Mouse (Mus musculus): ENCODE measurements around the gene Dock6. TPM values are rescaled to one million over a fixed set of nuclear protein-coding genes. Genes with fewer than 3 reads are reported as not detected.
"Not testable (repeated sequence)": the region's sequence is repeated elsewhere in the genome, so short reads cannot be mapped to it uniquely, and the experiment has no call there.

Dock6 gene
- polyA plus RNA-seq, 1 experiment from 2014 or later: 5.3 TPM

DNA sequence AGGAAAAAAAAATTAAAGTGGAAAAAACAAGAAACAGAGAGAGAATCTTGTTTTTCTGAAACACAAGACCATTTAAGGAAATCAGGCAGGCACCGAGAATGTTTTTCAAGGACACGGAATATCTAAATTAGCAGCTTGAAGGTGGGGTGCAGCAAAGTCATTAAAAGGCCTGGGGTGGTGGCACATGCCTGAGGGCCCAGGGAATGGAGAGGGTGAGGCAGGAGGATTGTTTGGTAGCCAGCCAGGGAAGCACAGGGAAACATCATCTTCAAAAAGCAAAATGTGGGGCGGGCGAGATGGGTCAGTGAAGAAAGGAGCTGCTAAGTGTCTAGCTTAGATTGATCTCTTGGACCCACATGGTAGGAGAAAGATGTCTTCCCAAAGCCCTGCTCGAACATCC, 64.8 kb downstream of the Dock6 start:
- H3K4me2 ChIP-seq (ENCODE audit: low read depth, low read length): no peak overlapping the region
- no peaks in the 10 kb centered on the region; the same call in none of the 2 replicates for H3K4me1 ChIP-seq (ENCODE audit: control insufficient read depth, low read depth, low read length)
- H3K4me3 ChIP-seq (ENCODE audit: low read depth, low read length): no peak overlapping the region
- H3K27ac ChIP-seq (ENCODE audit: low read length): no peak overlapping the region
- no peaks in the 10 kb centered on the region for H3K9me3 ChIP-seq (replicated peaks; ENCODE audit: control insufficient read depth, low read length)
- no peaks in the 10 kb centered on the region for H3K27me3 ChIP-seq (ENCODE audit: control insufficient read depth, insufficient read depth, low read depth, low read length)
- no peaks in the 10 kb centered on the region for H3K36me3 ChIP-seq (ENCODE audit: control insufficient read depth, insufficient read depth)
- no peak for ATAC-seq (ENCODE audit: low read depth)
- no peak overlapping the region for H3K9ac ChIP-seq (ENCODE audit: low read depth, low read length)
- WGBS (ENCODE audit: insufficient replicate concordance): 72% methylated on average over 5 of the region's 5 CpGs

GRCm38 (mm10) chr9:21786906-21787305, 65.5 kb downstream of the Dock6 start:
- WGBS (ENCODE audit: insufficient replicate concordance): 8% methylated on average over 6 of the region's 6 CpGs
- Histone ChIP-seq H3K9ac (ENCODE audit: low read depth, low read length) (no peak overlapping the region), H3K36me3 (ENCODE audit: control insufficient read depth, insufficient read depth) (no peaks in the 10 kb centered on the region), H3K4me2 (ENCODE audit: low read depth, low read length) (no peak overlapping the region), H3K9me3 (replicated peaks; ENCODE audit: control insufficient read depth, low read length) (no peaks in the 10 kb centered on the region), H3K27ac (ENCODE audit: low read length) (no peak overlapping the region), H3K4me1 (ENCODE audit: control insufficient read depth, low read depth, low read length) (no peaks in the 10 kb centered on the region; the same call in 1 of the 2 replicates), H3K4me3 (ENCODE audit: low read depth, low read length) (no peak overlapping the region), H3K27me3 (ENCODE audit: control insufficient read depth, insufficient read depth, low read depth, low read length) (no peaks in the 10 kb centered on the region)
- ATAC-seq (ENCODE audit: low read depth): no peak

GRCm38 (mm10) chr9:21786309-21786708, 66.1 kb downstream of the Dock6 start:
- H3K27me3 ChIP-seq (ENCODE audit: control insufficient read depth, insufficient read depth, low read depth, low read length); ATAC-seq (ENCODE audit: low read depth); H3K9me3 ChIP-seq (replicated peaks; ENCODE audit: control insufficient read depth, low read length); H3K4me3 ChIP-seq (ENCODE audit: low read depth, low read length); H3K36me3 ChIP-seq (ENCODE audit: control insufficient read depth, insufficient read depth); H3K27ac ChIP-seq (ENCODE audit: low read length); H3K4me2 ChIP-seq (ENCODE audit: low read depth, low read length); H3K9ac ChIP-seq (ENCODE audit: low read depth, low read length); H3K4me1 ChIP-seq (ENCODE audit: control insufficient read depth, low read depth, low read length): not testable (repeated sequence)
- 44% methylated on average over 1 of the region's 2 CpGs for WGBS (ENCODE audit: insufficient replicate concordance)

GRCm38 (mm10) chr9:21784517-21785307, 67.7 kb downstream of the Dock6 start:
- H3K36me3 ChIP-seq (ENCODE audit: control insufficient read depth, insufficient read depth): no peaks in the 10 kb centered on the region
- H3K27me3 ChIP-seq (ENCODE audit: control insufficient read depth, insufficient read depth, low read depth, low read length): no peaks in the 10 kb centered on the region
- no peak overlapping the region for H3K9ac ChIP-seq (ENCODE audit: low read depth, low read length)
- no peaks in the 10 kb centered on the region for H3K9me3 ChIP-seq (replicated peaks; ENCODE audit: control insufficient read depth, low read length)
- ATAC-seq (ENCODE audit: low read depth): 0 out of 2 replicates have a peak, but pooled peaks have one; percentile 11
- 60% methylated on average over 7 of the region's 7 CpGs for WGBS (ENCODE audit: insufficient replicate concordance)
- no peaks in the 10 kb centered on the region for H3K4me1 ChIP-seq (ENCODE audit: control insufficient read depth, low read depth, low read length)
- H3K4me3 ChIP-seq (ENCODE audit: low read depth, low read length): no peak overlapping the region
- H3K27ac ChIP-seq (ENCODE audit: low read length): no peak overlapping the region
- no peak overlapping the region for H3K4me2 ChIP-seq (ENCODE audit: low read depth, low read length)

GRCm38 (mm10) chr9:21781657-21782468, 70.6 kb downstream of the Dock6 start:
- Histone ChIP-seq H3K4me3 (ENCODE audit: low read depth, low read length) (no peak overlapping the region), H3K36me3 (ENCODE audit: control insufficient read depth, insufficient read depth) (peaks cover 8% of the 10 kb centered on the region), H3K27me3 (ENCODE audit: control insufficient read depth, insufficient read depth, low read depth, low read length) (no peaks in the 10 kb centered on the region), H3K4me2 (ENCODE audit: low read depth, low read length) (no peak overlapping the region), H3K27ac (ENCODE audit: low read length) (no peak overlapping the region), H3K9ac (ENCODE audit: low read depth, low read length) (no peak overlapping the region), H3K4me1 (ENCODE audit: control insufficient read depth, low read depth, low read length) (no peaks in the 10 kb centered on the region), H3K9me3 (replicated peaks; ENCODE audit: control insufficient read depth, low read length) (no peaks in the 10 kb centered on the region)
- ATAC-seq (ENCODE audit: low read depth): no peak
- WGBS (ENCODE audit: insufficient replicate concordance): 58% methylated on average over 15 of the region's 15 CpGs

GRCm38 (mm10) chr9:21777726-21778125, 74.7 kb downstream of the Dock6 start:
- H3K9ac ChIP-seq (ENCODE audit: low read depth, low read length): no peak overlapping the region

GRCm38 (mm10) chr9:21774353-21774752, 78.1 kb downstream of the Dock6 start:
- Histone ChIP-seq H3K27me3 (ENCODE audit: control insufficient read depth, insufficient read depth, low read depth, low read length) (no peaks in the 10 kb centered on the region), H3K9me3 (replicated peaks; ENCODE audit: control insufficient read depth, low read length) (no peaks in the 10 kb centered on the region), H3K4me2 (ENCODE audit: low read depth, low read length) (no peak overlapping the region), H3K27ac (ENCODE audit: low read length) (no peak overlapping the region), H3K4me1 (ENCODE audit: control insufficient read depth, low read depth, low read length) (no peaks in the 10 kb centered on the region), H3K36me3 (ENCODE audit: control insufficient read depth, insufficient read depth) (peaks cover 8% of the 10 kb centered on the region), H3K4me3 (ENCODE audit: low read depth, low read length) (no peak overlapping the region), H3K9ac (ENCODE audit: low read depth, low read length) (no peak overlapping the region)
- ATAC-seq (ENCODE audit: low read depth): no peak
- WGBS (ENCODE audit: insufficient replicate concordance): 83% methylated on average over 16 of the region's 16 CpGs

More at GRCm38 (mm10) chr9:21777726-21778125, 74.7 kb downstream of the Dock6 start:
- Histone ChIP-seq H3K4me3 (ENCODE audit: low read depth, low read length) (no peak overlapping the region), H3K27ac (ENCODE audit: low read length) (no peak overlapping the region), H3K27me3 (ENCODE audit: control insufficient read depth, insufficient read depth, low read depth, low read length) (no peaks in the 10 kb centered on the region), H3K4me1 (ENCODE audit: control insufficient read depth, low read depth, low read length) (no peaks in the 10 kb centered on the region), H3K36me3 (ENCODE audit: control insufficient read depth, insufficient read depth) (peaks cover 8% of the 10 kb centered on the region), H3K4me2 (ENCODE audit: low read depth, low read length) (no peak overlapping the region), H3K9me3 (replicated peaks; ENCODE audit: control insufficient read depth, low read length) (no peaks in the 10 kb centered on the region)
- WGBS (ENCODE audit: insufficient replicate concordance): 52% methylated on average over 3 of the region's 3 CpGs
- no peak for ATAC-seq (ENCODE audit: low read depth)

DNA sequence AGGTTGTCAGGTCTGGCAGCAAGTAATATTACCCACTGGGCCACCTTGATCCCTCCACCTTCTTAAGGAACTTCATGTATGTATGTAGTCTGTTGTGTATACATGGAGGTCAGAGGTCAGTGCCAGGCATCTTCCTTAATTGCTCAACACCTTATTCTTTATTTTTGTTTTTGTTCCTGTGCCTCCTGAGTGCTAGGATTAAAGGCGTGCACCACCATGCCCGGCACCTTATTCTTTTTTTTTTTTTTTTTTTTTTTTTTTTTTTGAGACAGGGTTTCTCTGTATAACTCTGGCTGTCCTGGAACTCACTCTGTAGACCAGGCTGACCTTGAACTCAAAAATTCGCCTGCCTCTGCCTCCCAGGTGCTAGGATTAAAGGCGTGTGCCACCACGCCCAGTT, 79.0 kb downstream of the Dock6 start:
- 55% methylated on average over 5 of the region's 5 CpGs for WGBS (ENCODE audit: insufficient replicate concordance)
- H3K27ac ChIP-seq (ENCODE audit: low read length); H3K4me2 ChIP-seq (ENCODE audit: low read depth, low read length); ATAC-seq (ENCODE audit: low read depth); H3K27me3 ChIP-seq (ENCODE audit: control insufficient read depth, insufficient read depth, low read depth, low read length); H3K9me3 ChIP-seq (replicated peaks; ENCODE audit: control insufficient read depth, low read length); H3K36me3 ChIP-seq (ENCODE audit: control insufficient read depth, insufficient read depth); H3K9ac ChIP-seq (ENCODE audit: low read depth, low read length); H3K4me3 ChIP-seq (ENCODE audit: low read depth, low read length); H3K4me1 ChIP-seq (ENCODE audit: control insufficient read depth, low read depth, low read length): not testable (repeated sequence)

Measured in liver, embryonic 16.5 days (tissue).